Mouse (Mus musculus): ENCODE data around the gene Tent4b. TPM values are rescaled to one million over a fixed set of nuclear protein-coding genes. Genes with fewer than 3 reads are reported as not detected.

The Tent4b gene
- polyA plus RNA-seq, 1 experiment from 2014 or later = 6.5 TPM

DNA sequence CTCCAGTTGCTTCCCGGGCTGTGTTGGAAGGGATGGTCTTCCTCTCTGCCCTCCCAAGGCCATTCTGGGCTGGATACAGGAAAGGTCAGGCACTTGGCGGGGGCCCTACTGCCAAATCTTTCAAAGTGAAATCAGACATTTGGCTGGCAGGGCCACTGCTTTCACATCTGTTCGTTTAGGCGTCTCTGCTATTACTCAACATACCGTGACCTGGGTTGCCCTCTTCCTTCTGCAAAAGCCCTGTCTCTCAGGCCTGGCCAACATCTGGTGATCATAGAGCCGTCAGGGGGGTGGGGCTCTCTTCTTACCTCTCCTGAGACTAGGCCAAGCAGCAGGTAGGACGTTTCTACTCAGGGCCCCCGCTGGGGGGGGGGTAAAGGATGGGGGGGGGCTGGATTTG is 83.7 kb downstream of the Tent4b start:
- Histone ChIP-seq H3K4me3 (no peak overlapping the region), H3K27ac (replicated peaks) (no peak overlapping the region), H3K4me2 (no peak overlapping the region), H3K9ac (no peak overlapping the region), H3K9me3 (no peaks in the 10 kb centered on the region), H3K27me3 (replicated peaks) (peaks cover 13% of the 10 kb centered on the region; the same call in 1 of the 2 replicates), H3K36me3 (no peaks in the 10 kb centered on the region), H3K4me1 (peaks cover 36% of the 10 kb centered on the region)
- ATAC-seq (ENCODE audit: extremely low read depth, insufficient number of reproducible peaks, low FRiP score, low TSS enrichment) = no peak
- 35% methylated on average over 8 of the region's 8 CpGs for WGBS

- Histone ChIP-seq H3K27ac (replicated peaks) (no peak overlapping the region), H3K4me1 (peaks cover 43% of the 10 kb centered on the region), H3K27me3 (replicated peaks) (peaks cover 10% of the 10 kb centered on the region; the same call in 1 of the 2 replicates), H3K9ac (no peak overlapping the region), H3K9me3 (no peaks in the 10 kb centered on the region), H3K4me2 (no peak overlapping the region), H3K36me3 (no peaks in the 10 kb centered on the region), H3K4me3 (no peak overlapping the region)
- WGBS = 73% methylated on average over 13 of the region's 13 CpGs
- ATAC-seq (ENCODE audit: extremely low read depth, insufficient number of reproducible peaks, low FRiP score, low TSS enrichment) = no peak
These were observed 84.5 kb downstream of the Tent4b start for GRCm38 (mm10) chr8:88283243-88284115.

DNA sequence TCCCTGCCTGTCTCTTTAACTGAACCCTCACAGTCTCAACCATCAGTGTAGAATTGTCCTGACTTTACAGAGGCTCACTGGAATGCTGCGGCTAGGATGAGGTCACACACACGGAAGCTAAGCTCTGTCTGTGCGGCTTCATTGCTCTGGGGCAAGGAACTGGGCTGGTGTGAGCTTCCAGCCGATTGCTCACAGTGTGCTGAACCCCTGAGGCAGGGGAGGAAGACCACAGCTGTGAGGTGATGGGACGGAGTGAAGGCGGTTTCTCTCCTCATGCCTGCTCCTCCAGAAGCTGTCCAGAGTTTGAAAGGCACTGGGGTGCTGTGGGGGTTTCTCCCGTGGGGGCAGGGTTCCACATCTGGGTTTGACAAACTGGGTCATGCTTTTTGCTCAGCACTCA is 85.7 kb downstream of the Tent4b start:
- Histone ChIP-seq H3K4me3 (no peak overlapping the region), H3K9ac (peak overlapping the region; percentile 56; the same call in 1 of the 2 replicates), H3K4me1 (peaks cover 50% of the 10 kb centered on the region), H3K36me3 (no peaks in the 10 kb centered on the region), H3K9me3 (no peaks in the 10 kb centered on the region), H3K4me2 (no peak overlapping the region), H3K27me3 (replicated peaks) (no peaks in the 10 kb centered on the region), H3K27ac (replicated peaks) (no peak overlapping the region)
- WGBS = 46% methylated on average over 7 of the region's 7 CpGs
- no peak; the same call in 1 of the 2 replicates for ATAC-seq (ENCODE audit: extremely low read depth, insufficient number of reproducible peaks, low FRiP score, low TSS enrichment)

DNA sequence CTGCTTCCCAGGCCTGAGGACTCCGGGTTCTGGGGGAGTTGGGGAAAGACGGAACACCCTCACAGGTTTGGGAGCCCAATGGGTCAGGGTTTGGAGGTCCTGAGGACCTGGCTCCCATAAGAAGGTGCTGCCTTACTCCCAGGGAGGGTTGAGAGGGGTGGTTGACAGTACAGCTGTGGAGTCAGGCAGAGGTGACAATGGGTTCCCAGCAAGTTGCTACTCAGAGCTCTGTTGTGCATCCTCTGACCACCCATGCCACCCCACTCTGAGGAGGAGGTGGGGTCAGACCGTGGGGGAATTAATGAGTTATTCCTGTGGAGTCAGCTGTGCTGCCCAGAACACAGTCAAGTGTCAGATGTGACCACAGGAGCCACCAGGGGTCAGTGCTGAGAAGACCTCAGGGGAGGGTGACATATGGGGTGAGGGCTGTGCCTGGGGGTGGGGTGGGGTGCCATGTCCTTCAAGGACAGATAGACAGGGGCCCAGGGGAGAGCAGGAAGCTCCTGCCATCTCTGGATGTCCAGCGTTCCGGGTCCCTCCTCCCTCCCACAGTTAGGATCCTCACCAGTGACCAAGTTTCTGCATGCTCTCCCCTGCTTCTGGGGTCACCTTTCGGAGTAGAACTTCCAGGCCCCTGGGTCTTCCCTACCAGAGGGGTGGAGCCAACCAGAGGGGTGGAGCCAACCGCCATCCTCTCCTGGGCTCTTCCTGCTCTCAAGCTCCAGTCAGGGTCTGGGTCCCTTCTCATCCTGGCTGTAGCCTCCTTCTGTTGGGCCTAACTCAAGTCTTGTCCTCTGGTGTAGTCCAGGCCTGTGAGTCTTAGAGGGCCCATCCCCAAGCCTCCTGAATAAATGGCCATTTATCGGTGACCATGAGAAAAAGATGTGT is 86.7 kb downstream of the Tent4b start:
- Histone ChIP-seq H3K27me3 (replicated peaks) (no peaks in the 10 kb centered on the region), H3K4me3 (no peak overlapping the region), H3K27ac (replicated peaks) (no peak overlapping the region), H3K9ac (no peak overlapping the region), H3K36me3 (no peaks in the 10 kb centered on the region), H3K9me3 (no peaks in the 10 kb centered on the region), H3K4me1 (peaks cover 50% of the 10 kb centered on the region), H3K4me2 (no peak overlapping the region)
- no peak for ATAC-seq (ENCODE audit: extremely low read depth, insufficient number of reproducible peaks, low FRiP score, low TSS enrichment)
- 73% methylated on average over 8 of the region's 8 CpGs for WGBS

DNA sequence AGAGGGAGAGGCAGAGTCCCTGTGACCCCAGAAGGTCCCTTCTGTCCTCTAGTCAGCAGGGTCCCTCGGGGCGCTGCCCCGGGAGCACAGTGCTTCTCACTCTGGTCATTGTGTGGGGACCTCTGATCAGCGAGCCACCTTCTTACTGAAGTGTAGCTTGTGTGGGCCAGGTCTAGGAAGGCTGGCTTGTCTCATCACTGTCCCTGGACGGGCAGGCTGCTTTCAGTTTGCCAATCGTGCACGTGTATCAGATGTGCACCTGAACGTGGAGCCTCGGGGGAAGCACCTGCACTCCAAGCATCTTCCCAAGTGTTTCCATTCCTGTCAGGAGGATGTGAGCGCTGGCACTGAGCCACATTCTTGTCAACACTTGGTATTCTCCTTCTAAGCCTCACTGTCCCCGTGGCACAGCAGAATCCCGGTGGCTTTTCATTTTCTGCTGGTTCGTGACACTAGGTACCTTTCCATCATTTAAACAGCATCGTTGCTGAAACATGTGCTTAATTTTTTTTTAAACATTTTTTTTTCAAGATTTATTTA is 87.5 kb downstream of the Tent4b start:
- peaks cover 50% of the 10 kb centered on the region for H3K4me1 ChIP-seq
- no peak overlapping the region for H3K4me3 ChIP-seq
- WGBS = 51% methylated on average over 14 of the region's 14 CpGs
- no peaks in the 10 kb centered on the region for H3K9me3 ChIP-seq
- peak overlapping the region; percentile 18; the same call in 1 of the 2 replicates for H3K4me2 ChIP-seq
- H3K9ac ChIP-seq = no peak overlapping the region
- H3K36me3 ChIP-seq = no peaks in the 10 kb centered on the region
- ATAC-seq (ENCODE audit: extremely low read depth, insufficient number of reproducible peaks, low FRiP score, low TSS enrichment) = no peak
- no peaks in the 10 kb centered on the region for H3K27me3 ChIP-seq (replicated peaks)
- no peak overlapping the region for H3K27ac ChIP-seq (replicated peaks)

DNA sequence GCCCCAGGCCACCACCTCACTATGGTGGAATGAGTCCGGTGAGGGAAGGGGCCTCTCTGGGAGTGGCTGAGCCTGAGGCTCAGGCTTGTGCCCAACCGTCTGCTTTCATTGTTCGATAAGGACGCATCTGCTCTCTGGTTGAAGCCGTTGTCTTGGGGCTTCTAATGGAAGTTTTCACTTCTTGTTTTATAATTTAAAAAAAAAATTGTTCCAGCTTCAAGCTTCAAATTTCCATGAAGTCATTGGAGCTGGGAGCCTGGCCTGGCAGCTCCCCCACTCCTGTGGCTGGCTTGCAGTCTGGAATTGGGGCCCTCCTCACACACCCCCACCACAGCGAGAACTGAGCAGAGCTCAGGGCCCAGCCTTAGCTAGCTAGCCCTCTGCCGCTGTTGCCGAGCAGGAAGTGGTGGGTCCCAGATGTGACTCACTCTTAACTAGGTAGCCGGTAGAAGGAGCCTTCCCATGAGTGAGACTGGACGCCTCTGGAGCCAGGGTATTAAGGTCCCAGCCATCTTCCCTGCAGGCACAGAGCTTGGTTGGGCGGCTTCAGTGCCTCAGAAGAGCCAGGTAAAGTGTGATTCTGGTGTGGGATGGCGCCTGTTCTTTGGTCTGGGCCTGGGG is 89.7 kb downstream of the Tent4b start:
- no peaks in the 10 kb centered on the region for H3K36me3 ChIP-seq
- H3K4me3 ChIP-seq = no peak overlapping the region
- ATAC-seq (ENCODE audit: extremely low read depth, insufficient number of reproducible peaks, low FRiP score, low TSS enrichment) = no peak
- no peaks in the 10 kb centered on the region for H3K9me3 ChIP-seq
- peak overlapping the region; percentile 22; the same call in 1 of the 2 replicates for H3K27ac ChIP-seq (replicated peaks)
- 55% methylated on average over 12 of the region's 12 CpGs for WGBS
- no peak overlapping the region for H3K4me2 ChIP-seq
- no peaks in the 10 kb centered on the region for H3K27me3 ChIP-seq (replicated peaks)
- H3K4me1 ChIP-seq = peaks cover 38% of the 10 kb centered on the region
- H3K9ac ChIP-seq = peak overlapping the region; percentile 33; the same call in 1 of the 2 replicates

GRCm38 (mm10) chr8:88289901-88290300 is 90.9 kb downstream of the Tent4b start:
- H3K27ac ChIP-seq (replicated peaks) = no peak overlapping the region
- H3K4me1 ChIP-seq = peaks cover 32% of the 10 kb centered on the region
- no peaks in the 10 kb centered on the region for H3K27me3 ChIP-seq (replicated peaks)
- no peak for ATAC-seq (ENCODE audit: extremely low read depth, insufficient number of reproducible peaks, low FRiP score, low TSS enrichment)
- H3K4me3 ChIP-seq = no peak overlapping the region
- no peaks in the 10 kb centered on the region for H3K9me3 ChIP-seq
- H3K36me3 ChIP-seq = no peaks in the 10 kb centered on the region
- 70% methylated on average over 1 of the region's 1 CpGs for WGBS
- no peak overlapping the region for H3K4me2 ChIP-seq
- no peak overlapping the region for H3K9ac ChIP-seq

DNA sequence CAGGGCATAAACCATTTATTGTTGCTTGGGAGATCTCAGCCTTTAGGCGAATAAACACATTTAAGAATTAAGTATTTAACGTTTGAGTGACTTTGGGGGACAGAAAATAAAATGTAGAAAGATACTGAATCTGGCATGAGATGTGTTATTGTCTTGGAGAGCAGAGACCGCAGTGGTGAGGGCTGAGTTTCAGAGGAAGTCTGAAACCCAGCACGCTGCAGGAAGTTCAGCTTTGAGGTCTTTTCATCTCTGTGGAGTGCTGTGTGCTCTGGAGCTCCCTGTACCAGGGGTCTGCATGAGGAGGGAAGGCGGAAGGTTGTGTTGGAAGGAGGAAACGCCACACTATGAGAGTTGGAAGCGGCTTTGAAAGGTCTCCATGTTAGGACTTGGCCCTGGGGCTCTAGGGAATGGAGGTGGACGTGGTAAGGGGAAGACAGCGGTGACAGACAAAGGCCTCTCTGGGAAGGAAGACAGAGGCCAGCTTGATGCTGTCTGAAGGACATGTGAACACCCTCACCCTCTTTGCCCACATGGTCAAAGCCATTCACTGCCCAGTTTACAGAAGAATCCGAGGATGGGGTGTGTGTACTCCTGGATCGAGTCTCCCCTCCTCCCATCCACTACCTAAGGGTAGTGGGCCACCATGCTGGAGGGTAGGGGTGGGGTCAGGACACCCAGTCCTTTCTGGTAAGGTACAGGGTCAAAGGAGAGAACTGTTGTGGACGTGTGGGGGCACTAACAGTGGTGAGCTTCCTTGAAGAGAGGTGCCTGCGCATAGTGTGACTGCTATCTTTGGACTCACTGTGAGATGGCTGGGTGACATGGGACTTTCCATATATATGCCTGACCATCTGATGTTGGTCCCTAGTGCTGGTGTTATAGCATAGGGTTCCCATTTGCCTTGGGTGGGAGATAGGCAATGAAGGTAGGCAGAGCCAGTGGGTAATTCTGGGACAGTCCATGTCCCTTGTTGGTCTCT is 91.6 kb downstream of the Tent4b start:
- Histone ChIP-seq H3K4me1 (peaks cover 28% of the 10 kb centered on the region), H3K9ac (no peak overlapping the region), H3K4me3 (no peak overlapping the region), H3K9me3 (no peaks in the 10 kb centered on the region), H3K4me2 (no peak overlapping the region), H3K27me3 (replicated peaks) (no peaks in the 10 kb centered on the region), H3K36me3 (peaks cover 2% of the 10 kb centered on the region; the same call in 1 of the 2 replicates), H3K27ac (replicated peaks) (no peak overlapping the region)
- WGBS = 79% methylated on average over 13 of the region's 13 CpGs
- ATAC-seq (ENCODE audit: extremely low read depth, insufficient number of reproducible peaks, low FRiP score, low TSS enrichment) = no peak

DNA sequence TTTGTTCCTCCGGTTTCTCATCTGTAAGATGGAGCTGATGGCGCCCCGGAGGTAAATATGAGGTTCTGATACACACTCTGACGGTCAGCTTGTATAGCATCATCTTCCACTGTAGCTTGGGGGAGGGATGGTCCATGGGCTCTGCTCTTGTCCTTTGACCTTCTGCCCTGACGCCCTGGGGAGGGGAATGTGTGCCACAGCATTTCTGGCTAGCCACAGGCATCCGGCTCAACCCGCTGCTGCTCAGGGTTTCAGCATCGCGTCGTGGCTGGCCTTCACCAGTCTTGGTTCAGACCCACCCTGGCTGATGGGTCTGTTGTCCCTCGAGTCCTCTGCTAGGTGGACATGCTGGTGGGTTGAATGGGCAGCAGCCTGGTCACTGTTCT is 92.3 kb downstream of the Tent4b start:
- no peak for ATAC-seq (ENCODE audit: extremely low read depth, insufficient number of reproducible peaks, low FRiP score, low TSS enrichment)
- Histone ChIP-seq H3K36me3 (peaks cover 4% of the 10 kb centered on the region; the same call in 1 of the 2 replicates), H3K4me1 (peaks cover 23% of the 10 kb centered on the region), H3K4me3 (no peak overlapping the region), H3K4me2 (no peak overlapping the region), H3K27ac (replicated peaks) (no peak overlapping the region), H3K27me3 (replicated peaks) (no peaks in the 10 kb centered on the region), H3K9me3 (no peaks in the 10 kb centered on the region), H3K9ac (no peak overlapping the region)
- 81% methylated on average over 11 of the region's 11 CpGs for WGBS

- no peak overlapping the region for H3K4me2 ChIP-seq
- peaks cover 23% of the 10 kb centered on the region for H3K4me1 ChIP-seq
- 76% methylated on average over 3 of the region's 3 CpGs for WGBS
- ATAC-seq (ENCODE audit: extremely low read depth, insufficient number of reproducible peaks, low FRiP score, low TSS enrichment) = no peak
- H3K4me3 ChIP-seq = no peak overlapping the region
- H3K36me3 ChIP-seq = peaks cover 4% of the 10 kb centered on the region; the same call in 1 of the 2 replicates
- no peak overlapping the region for H3K9ac ChIP-seq
- H3K27ac ChIP-seq (replicated peaks) = no peak overlapping the region
- H3K9me3 ChIP-seq = no peaks in the 10 kb centered on the region
- no peaks in the 10 kb centered on the region; the same call in 1 of the 2 replicates for H3K27me3 ChIP-seq (replicated peaks)
These were observed 93.9 kb downstream of the Tent4b start for GRCm38 (mm10) chr8:88292926-88293325.
